ENCODE assay signal across 22 mouse cellular contexts in the genomic region with DNA sequence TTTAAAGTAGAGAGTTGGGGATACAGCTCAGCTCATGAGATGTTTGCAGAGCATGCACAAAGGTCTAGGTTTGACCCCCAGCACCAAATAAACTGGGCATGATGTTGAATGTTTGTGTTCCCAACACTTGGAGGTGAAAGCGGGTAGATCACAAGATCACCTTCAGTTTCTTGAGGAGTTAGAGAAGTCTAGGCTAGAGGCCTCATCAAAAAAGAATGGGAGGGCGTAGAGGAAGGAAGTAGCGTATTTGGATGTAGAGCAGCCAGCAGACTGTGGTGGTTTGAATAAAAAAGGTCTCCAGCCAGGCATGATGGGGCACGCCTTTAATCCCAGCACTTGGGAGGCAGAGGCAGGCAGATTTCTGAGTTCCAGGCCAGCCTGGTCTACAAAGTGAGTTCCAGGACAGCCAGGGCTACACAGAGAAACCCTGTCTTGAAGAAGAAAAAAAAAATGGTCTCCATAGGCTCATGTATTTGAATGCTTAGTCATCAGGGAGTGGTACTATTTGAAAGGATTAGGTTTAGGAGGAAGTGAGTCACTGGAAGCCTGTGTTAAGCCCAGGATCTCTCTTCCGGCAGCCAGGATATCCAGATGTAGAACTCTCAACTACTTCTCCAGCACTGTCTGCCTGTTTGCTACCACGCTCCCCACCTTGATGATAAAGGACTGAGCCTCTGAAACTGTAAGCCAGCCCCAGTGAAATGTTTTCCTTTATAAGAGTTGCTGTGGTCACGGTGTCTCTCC. TPM values are rescaled to one million over a fixed set of nuclear protein-coding genes. Genes with fewer than 3 reads are reported as not detected.
DNase-seq lines count a peak whose midpoint lies in the region; ATAC-seq and TF ChIP-seq lines count a peak whose summit lies in the region.
"Had no signal": no experiment of that assay in that cellular context is flagged by ENCODE, and none has a peak within 500 bp of the region (broad histone marks: within the 10 kb centered on the region; RNA-seq: fewer than 3 reads in every experiment).

No protein-coding gene starts in this region.

- no peak overlapping the region for H3K4me2 ChIP-seq in stomach, postnatal 0 days (replicated peaks; ENCODE audit: low read depth)
- H3K4me2 ChIP-seq in hindbrain, embryonic 16.5 days (ENCODE audit: low read length): no peak overlapping the region
- H3K4me2 ChIP-seq in hindbrain, postnatal 0 days (ENCODE audit: low read depth, low read length): no peak overlapping the region
- H3K4me2 ChIP-seq: embryonic facial prominence, embryonic 12.5 days; forebrain, embryonic 15.5 days; heart, embryonic 11.5 days; heart, embryonic 15.5 days; hindbrain, embryonic 13.5 days had no signal

- peak; percentile 55 for DNase-seq in 416B (ENCODE audit: low read depth)
- peak; percentile 88 for DNase-seq in ES-CJ7 (ENCODE audit: low read depth, low spot score)
- peak; percentile 92 for DNase-seq in ZHBTc4 (ENCODE audit: low read depth, low spot score)
- DNase-seq in stomach, postnatal 0 days (ENCODE audit: low spot score): no peak
- DNase-seq in kidney, adult 8-10 months: no peak
- no peak for DNase-seq in hindbrain, postnatal 0 days (ENCODE audit: low spot score)
- DNase-seq: adrenal gland, postnatal 10 days; cerebellum, adult 11-12 months; cerebellum, adult 9-10 months; cerebellum, postnatal 25 days; gastrocnemius, postnatal 10 days; heart, adult 2 months; heart, postnatal 14 days had no signal

- H3K27ac ChIP-seq in stomach, postnatal 0 days (replicated peaks): no peak overlapping the region
- no peak overlapping the region for H3K27ac ChIP-seq in hindbrain, embryonic 16.5 days (ENCODE audit: low read depth, low read length)
- H3K27ac ChIP-seq in hindbrain, postnatal 0 days: no peak overlapping the region
- H3K27ac ChIP-seq: embryonic facial prominence, embryonic 12.5 days; forebrain, embryonic 15.5 days; heart, adult 2 months; heart, embryonic 15.5 days; hindbrain, embryonic 13.5 days had no signal

- H3K27me3 ChIP-seq in stomach, postnatal 0 days (ENCODE audit: control insufficient read depth, insufficient read depth, low read length): no peaks in the 10 kb centered on the region
- no peaks in the 10 kb centered on the region for H3K27me3 ChIP-seq in hindbrain, embryonic 16.5 days (replicated peaks; ENCODE audit: control insufficient read depth, insufficient read depth, low read length)
- no peaks in the 10 kb centered on the region for H3K27me3 ChIP-seq in hindbrain, postnatal 0 days (ENCODE audit: insufficient read depth, low read length)
- H3K27me3 ChIP-seq: CH12.LX; embryonic facial prominence, embryonic 12.5 days; forebrain, embryonic 15.5 days; heart, embryonic 15.5 days; hindbrain, embryonic 13.5 days had no signal

- WGBS in stomach, postnatal 0 days: 96% methylated on average over 7 of the region's 7 CpGs
- WGBS in hindbrain, embryonic 16.5 days: 96% methylated on average over 7 of the region's 7 CpGs
- WGBS in hindbrain, postnatal 0 days: 96% methylated on average over 7 of the region's 7 CpGs

- no peaks in the 10 kb centered on the region for H3K4me1 ChIP-seq in stomach, postnatal 0 days (replicated peaks; ENCODE audit: control insufficient read depth, insufficient read depth)
- H3K4me1 ChIP-seq in hindbrain, embryonic 16.5 days (ENCODE audit: control insufficient read depth, insufficient read depth, low read depth, low read length): no peaks in the 10 kb centered on the region
- H3K4me1 ChIP-seq in hindbrain, postnatal 0 days (ENCODE audit: insufficient read depth, low read length): no peaks in the 10 kb centered on the region
- H3K4me1 ChIP-seq: forebrain, embryonic 15.5 days; heart, embryonic 15.5 days; hindbrain, embryonic 13.5 days had no signal

- peaks cover 14% of the 10 kb centered on the region for H3K36me3 ChIP-seq in stomach, postnatal 0 days (ENCODE audit: control insufficient read depth, insufficient read depth, low read length)
- H3K36me3 ChIP-seq in hindbrain, embryonic 16.5 days (ENCODE audit: control insufficient read depth, insufficient read depth, low read length): peaks cover 28% of the 10 kb centered on the region
- H3K36me3 ChIP-seq in hindbrain, postnatal 0 days (ENCODE audit: insufficient read depth, low read length): peaks cover 42% of the 10 kb centered on the region

- no peak overlapping the region for H3K4me3 ChIP-seq in stomach, postnatal 0 days (ENCODE audit: low read depth, low read length)
- H3K4me3 ChIP-seq in hindbrain, embryonic 16.5 days (ENCODE audit: low read length): no peak overlapping the region
- no peak overlapping the region for H3K4me3 ChIP-seq in hindbrain, postnatal 0 days (ENCODE audit: low read length)
- H3K4me3 ChIP-seq: embryonic facial prominence, embryonic 12.5 days; forebrain, embryonic 15.5 days; heart, adult 2 months; heart, embryonic 15.5 days; hindbrain, embryonic 13.5 days had no signal

- no peak overlapping the region for H3K9ac ChIP-seq in stomach, postnatal 0 days (ENCODE audit: low read length)
- H3K9ac ChIP-seq in hindbrain, embryonic 16.5 days (ENCODE audit: low read depth, low read length): no peak overlapping the region
- no peak overlapping the region for H3K9ac ChIP-seq in hindbrain, postnatal 0 days (replicated peaks; ENCODE audit: low read length)
- H3K9ac ChIP-seq: embryonic facial prominence, embryonic 12.5 days; forebrain, embryonic 15.5 days; heart, embryonic 15.5 days; hindbrain, embryonic 13.5 days had no signal

- peak; percentile 59; the same call in 1 of the 2 replicates for ATAC-seq in stomach, postnatal 0 days (ENCODE audit: low FRiP score, low TSS enrichment)
- ATAC-seq in hindbrain, embryonic 16.5 days: no peak
- ATAC-seq in hindbrain, postnatal 0 days: no peak
- ATAC-seq: forebrain, embryonic 15.5 days; intestine, postnatal 0 days had no signal

- no peak for TF ChIP-seq CTCF in stomach, postnatal 0 days (IDR thresholded peaks at IDR 0.05; ENCODE audit: low read depth)
- no peak for TF ChIP-seq CTCF in hindbrain, postnatal 0 days (IDR thresholded peaks at IDR 0.05; ENCODE audit: low read depth)

- H3K9me3 ChIP-seq in stomach, postnatal 0 days (ENCODE audit: control insufficient read depth, low read length): no peaks in the 10 kb centered on the region
- H3K9me3 ChIP-seq in hindbrain, embryonic 16.5 days (ENCODE audit: control insufficient read depth, low read length): no peaks in the 10 kb centered on the region
- H3K9me3 ChIP-seq in hindbrain, postnatal 0 days (ENCODE audit: low read length): no peaks in the 10 kb centered on the region
- H3K9me3 ChIP-seq: embryonic facial prominence, embryonic 12.5 days; forebrain, embryonic 15.5 days; heart, embryonic 15.5 days; hindbrain, embryonic 13.5 days had no signal

- TF ChIP-seq EP300 in stomach, postnatal 0 days (optimal IDR thresholded peaks at IDR 0.05): no peak

RNA-seq across cellular contexts. Expression of a gene that starts 8.6 kb away (rescaled TPM):
- polyA plus RNA-seq in stomach, postnatal 0 days (2015; fragmentation: Nextera tagmentation; extraction: Ambion mirVana): 44.4 and 46.7 TPM in 2 replicates
- 159 and 165 TPM in 2 replicates for polyA plus RNA-seq in hindbrain, embryonic 16.5 days (2015; fragmentation: Nextera tagmentation; extraction: Ambion mirVana)
- 47.0 and 51.2 TPM in 2 replicates for total RNA-seq in hindbrain, postnatal 0 days (2014; rRNA removed)
- polyA plus RNA-seq in hindbrain, postnatal 0 days (2015; fragmentation: Nextera tagmentation; extraction: Ambion mirVana): 131 and 134 TPM in 2 replicates

RNA-seq across cellular contexts. Expression of a gene that starts 10.9 kb away (rescaled TPM):
- 0.11 and 0.34 TPM in 2 replicates for polyA plus RNA-seq in stomach, postnatal 0 days (2015; fragmentation: Nextera tagmentation; extraction: Ambion mirVana)
- 0.81 and 0.84 TPM in 2 replicates for polyA plus RNA-seq in hindbrain, embryonic 16.5 days (2015; fragmentation: Nextera tagmentation; extraction: Ambion mirVana)
- total RNA-seq in hindbrain, postnatal 0 days (2014; rRNA removed): 0.36 and 1.7 TPM in 2 replicates
- polyA plus RNA-seq in hindbrain, postnatal 0 days (2015; fragmentation: Nextera tagmentation; extraction: Ambion mirVana): 1.0 and 1.3 TPM in 2 replicates
- total RNA-seq: hematopoietic stem cell, adult 5-6 weeks had no signal

RNA-seq across cellular contexts. Expression of a gene that starts 11.5 kb away (rescaled TPM):
- polyA plus RNA-seq in stomach, postnatal 0 days (2015; fragmentation: Nextera tagmentation; extraction: Ambion mirVana): 0.45 and 0.59 TPM in 2 replicates
- 0.30 and 0.60 TPM in 2 replicates for polyA plus RNA-seq in hindbrain, embryonic 16.5 days (2015; fragmentation: Nextera tagmentation; extraction: Ambion mirVana)
- total RNA-seq in hindbrain, postnatal 0 days (2014; rRNA removed): 0.16 and 0.43 TPM in 2 replicates
- 0.24 and 0.32 TPM in 2 replicates for polyA plus RNA-seq in hindbrain, postnatal 0 days (2015; fragmentation: Nextera tagmentation; extraction: Ambion mirVana)
- total RNA-seq: hematopoietic stem cell, adult 5-6 weeks had no signal

Comparison
In these comparisons a context has a peak if more than half of its experiments do, and no peak if none do; other contexts are left out.
1. DNase-seq: peak in 416B (single experiment), ES-CJ7 (single experiment) and ZHBTc4 (single experiment); none in stomach, postnatal 0 days (single experiment), kidney, adult 8-10 months (0 of 2) and hindbrain, postnatal 0 days (single experiment).